Mouse (Mus musculus) CH12.LX (cell line): ENCODE data around the gene Cib1. TPM values are rescaled to one million over a fixed set of nuclear protein-coding genes. Genes with fewer than 3 reads are reported as not detected.

Source experiments
- DNase-seq: peaks from one replicate; pipeline ENCODE4 v3.0.0-alpha.2; 2013; ENCODE audit errors: extremely low read depth
- H3K27ac ChIP-seq: 2 replicates; pipeline ENCODE4 v1.5.1; 2012; ENCODE audit warnings: low read depth, mild to moderate bottlenecking, control low read depth, moderate library complexity; ENCODE audit not compliant: insufficient read depth
- H3K27me3 ChIP-seq: replicated peaks from 2 replicates; pipeline ENCODE3; 2012; ENCODE audit warnings: inconsistent platforms
- H3K36me3 ChIP-seq, 2 experiments: replicated peaks in 1 of 2; 2 replicates each; pipeline versions ENCODE3 to v1.6.1; 2012; ENCODE audit warnings: inconsistent platforms in 1 of 2, low read length in 1 of 2, mild to moderate bottlenecking in 1 of 2, mixed read lengths in 1 of 2, moderate library complexity in 1 of 2; ENCODE audit not compliant: control insufficient read depth in 1 of 2, insufficient read depth in 1 of 2
- H3K4me1 ChIP-seq, 2 experiments: 2 replicates each; pipeline ENCODE4 v1.6.1; 2012; ENCODE audit warnings: inconsistent platforms in 1 of 2, moderate library complexity in 1 of 2; ENCODE audit not compliant: insufficient read depth in 2 of 2, control insufficient read depth in 1 of 2
- H3K4me2 ChIP-seq: 2 replicates; pipeline ENCODE4 v1.6.1; 2012; ENCODE audit warnings: low read depth, mild to moderate bottlenecking, control low read depth; ENCODE audit not compliant: poor library complexity, insufficient read depth, severe bottlenecking
- H3K4me3 ChIP-seq, 3 experiments: fragments of 150-350 bp in 1 of 3; sonication (generic) in 1 of 3; replicated peaks in 1 of 3; 2 replicates each; pipeline versions ENCODE3 to v1.5.1; 2011 to 2012; ENCODE audit warnings: low read depth in 2 of 3, low read length in 2 of 3, mild to moderate bottlenecking in 2 of 3, moderate library complexity in 2 of 3, control low read depth in 1 of 3, improper control_type of control experiment in 1 of 3, inconsistent platforms in 1 of 3, mixed read lengths in 1 of 3; ENCODE audit not compliant: poor library complexity in 1 of 3
- H3K79me2 ChIP-seq: replicated peaks from 2 replicates; pipeline ENCODE4 v1.6.1; 2012; ENCODE audit warnings: mild to moderate bottlenecking, moderate library complexity; ENCODE audit not compliant: control insufficient read depth, poor library complexity, insufficient read depth, severe bottlenecking; ENCODE audit errors: extremely low read depth
- H3K9ac ChIP-seq: 2 replicates; pipeline ENCODE4 v1.6.1; 2012; ENCODE audit warnings: low read depth, mild to moderate bottlenecking, control low read depth, moderate library complexity; ENCODE audit not compliant: insufficient read depth
- H3K9me3 ChIP-seq: replicated peaks from 2 replicates; pipeline ENCODE3; 2012; ENCODE audit warnings: low read length, inconsistent platforms, mixed read lengths
- BHLHE40 ChIP-seq: IDR thresholded peaks from 2 replicates; pipeline ENCODE4 v1.6.1; 2011; ENCODE audit warnings: mild to moderate bottlenecking, low read depth, low read length, improper control_type of control experiment
- CHD1 ChIP-seq: IDR thresholded peaks from 2 replicates; pipeline ENCODE4 v1.6.1; 2012; ENCODE audit warnings: low read depth, low read length, improper control_type of control experiment, inconsistent platforms
- CTCF ChIP-seq, 2 experiments: IDR thresholded peaks in 1 of 2; conservative IDR thresholded peaks in 1 of 2; 2 replicates each; pipeline ENCODE4 v1.5.1; 2011 to 2012; ENCODE audit warnings: low read depth in 2 of 2, low read length in 2 of 2, improper control_type of control experiment in 1 of 2, inconsistent platforms in 1 of 2, mild to moderate bottlenecking in 1 of 2, moderate library complexity in 1 of 2
- ELF1 ChIP-seq: IDR thresholded peaks from 2 replicates; pipeline ENCODE4 v1.6.1; 2014; ENCODE audit warnings: low read depth, mild to moderate bottlenecking, inconsistent platforms, low read length, improper control_type of control experiment
- EP300 ChIP-seq: IDR thresholded peaks from 2 replicates; pipeline ENCODE4 v1.6.1; 2011; ENCODE audit warnings: low read length, improper control_type of control experiment
- ETS1 ChIP-seq: conservative IDR thresholded peaks from 2 replicates; pipeline ENCODE4 v1.6.1; 2012; ENCODE audit warnings: low read depth, mild to moderate bottlenecking, inconsistent platforms, low read length, improper control_type of control experiment, moderate library complexity
- GABPA ChIP-seq: IDR thresholded peaks from 2 replicates; pipeline ENCODE4 v1.6.1; 2012; ENCODE audit warnings: low read depth, low read length, improper control_type of control experiment, inconsistent platforms; ENCODE audit not compliant: insufficient replicate concordance
- HCFC1 ChIP-seq: IDR thresholded peaks from 2 replicates; pipeline ENCODE4 v1.6.1; 2012; ENCODE audit warnings: low read depth, mild to moderate bottlenecking, inconsistent platforms, low read length, improper control_type of control experiment
- IRF4 ChIP-seq: IDR thresholded peaks from 2 replicates; pipeline ENCODE4 v1.6.1; 2014; ENCODE audit warnings: low read depth, mild to moderate bottlenecking, inconsistent platforms, low read length, improper control_type of control experiment
- JUN ChIP-seq: IDR thresholded peaks from 2 replicates; pipeline ENCODE4 v1.6.1; 2011; ENCODE audit warnings: low read depth, mild to moderate bottlenecking, low read length, improper control_type of control experiment, moderate library complexity; ENCODE audit not compliant: insufficient read depth
- JUND ChIP-seq: conservative IDR thresholded peaks from 2 replicates; pipeline ENCODE4 v1.6.1; 2011; ENCODE audit warnings: low read depth, low read length, improper control_type of control experiment
- KAT2A ChIP-seq: IDR thresholded peaks from 2 replicates; pipeline ENCODE4 v1.6.1; 2012; ENCODE audit warnings: low read length, improper control_type of control experiment, inconsistent platforms; ENCODE audit not compliant: insufficient replicate concordance
- MAFK ChIP-seq: IDR thresholded peaks from 2 replicates; pipeline ENCODE4 v1.6.1; 2011; ENCODE audit warnings: low read length, improper control_type of control experiment; ENCODE audit not compliant: insufficient replicate concordance
- MAX ChIP-seq: IDR thresholded peaks from 2 replicates; pipeline ENCODE4 v1.6.1; 2011; ENCODE audit warnings: low read length, improper control_type of control experiment
- MAZ ChIP-seq: IDR thresholded peaks from 2 replicates; pipeline ENCODE4 v1.6.1; 2012; ENCODE audit warnings: low read depth, mild to moderate bottlenecking, inconsistent platforms, low read length, improper control_type of control experiment, moderate library complexity
- MEF2A ChIP-seq: IDR thresholded peaks from 2 replicates; pipeline ENCODE4 v1.6.1; 2014; ENCODE audit warnings: low read depth, mild to moderate bottlenecking, inconsistent platforms, low read length, improper control_type of control experiment, borderline replicate concordance
- MXI1 ChIP-seq: IDR thresholded peaks from 2 replicates; pipeline ENCODE4 v1.6.1; 2011; ENCODE audit warnings: mild to moderate bottlenecking, low read depth, low read length, improper control_type of control experiment
- NELFE ChIP-seq: IDR thresholded peaks from 2 replicates; pipeline ENCODE4 v1.6.1; 2011; ENCODE audit warnings: low read depth, low read length, improper control_type of control experiment
- NRF1 ChIP-seq: IDR thresholded peaks from 2 replicates; pipeline ENCODE4 v1.6.1; 2014; ENCODE audit warnings: low read depth, mild to moderate bottlenecking, inconsistent platforms, low read length, improper control_type of control experiment, moderate library complexity
- PAX5 ChIP-seq: IDR thresholded peaks from 2 replicates; pipeline ENCODE4 v1.6.1; 2012; ENCODE audit warnings: low read length, inconsistent platforms, mixed read lengths
- POLR2A ChIP-seq: IDR thresholded peaks from 2 replicates; pipeline ENCODE4 v1.6.1; 2011; ENCODE audit warnings: low read depth, mild to moderate bottlenecking, improper control_type of control experiment, low read length
- POLR2AphosphoS2 ChIP-seq: IDR thresholded peaks from 2 replicates; pipeline ENCODE4 v1.6.1; 2011; ENCODE audit warnings: low read depth, low read length, improper control_type of control experiment
- RAD21 ChIP-seq: IDR thresholded peaks from 2 replicates; pipeline ENCODE4 v1.6.1; 2011; ENCODE audit warnings: low read depth, mild to moderate bottlenecking, low read length, improper control_type of control experiment, moderate library complexity
- RCOR1 ChIP-seq: conservative IDR thresholded peaks from 2 replicates; pipeline ENCODE4 v1.6.1; 2012; ENCODE audit warnings: low read depth, mild to moderate bottlenecking, inconsistent platforms, low read length, improper control_type of control experiment
- SIN3A ChIP-seq: IDR thresholded peaks from 2 replicates; pipeline ENCODE4 v1.6.1; 2012; ENCODE audit warnings: low read length, improper control_type of control experiment, inconsistent platforms
- TBP ChIP-seq: conservative IDR thresholded peaks from 2 replicates; pipeline ENCODE4 v1.6.1; 2011; ENCODE audit warnings: low read depth, low read length, improper control_type of control experiment
- TCF12 ChIP-seq: IDR thresholded peaks from 2 replicates; pipeline ENCODE4 v1.6.1; 2014; ENCODE audit warnings: low read depth, mild to moderate bottlenecking, inconsistent platforms, low read length, improper control_type of control experiment
- UBTF ChIP-seq: IDR thresholded peaks from 2 replicates; pipeline ENCODE4 v1.6.1; 2012; ENCODE audit warnings: low read depth, mild to moderate bottlenecking, inconsistent platforms, low read length, improper control_type of control experiment, moderate library complexity
- USF1 ChIP-seq: IDR thresholded peaks from 2 replicates; pipeline ENCODE4 v1.6.1; 2014; ENCODE audit warnings: low read depth, mild to moderate bottlenecking, inconsistent platforms, low read length, improper control_type of control experiment
- USF2 ChIP-seq: conservative IDR thresholded peaks from 2 replicates; pipeline ENCODE4 v1.6.1; 2011; ENCODE audit warnings: low read depth, low read length, improper control_type of control experiment
- ZC3H11A ChIP-seq: IDR thresholded peaks from 2 replicates; pipeline ENCODE4 v1.6.1; 2012; ENCODE audit warnings: low read depth, mild to moderate bottlenecking, inconsistent platforms, low read length, improper control_type of control experiment
- ZKSCAN1 ChIP-seq: IDR thresholded peaks from 2 replicates; pipeline ENCODE4 v1.6.1; 2012; ENCODE audit warnings: low read depth, inconsistent platforms, low read length, improper control_type of control experiment, borderline replicate concordance
- ZMIZ1 ChIP-seq: IDR thresholded peaks from 2 replicates; pipeline ENCODE4 v1.6.1; 2012; ENCODE audit warnings: low read depth, mild to moderate bottlenecking, inconsistent platforms, low read length, improper control_type of control experiment
- ZNF384 ChIP-seq: IDR thresholded peaks from 2 replicates; pipeline ENCODE4 v1.6.1; 2012; ENCODE audit warnings: low read depth, low read length, improper control_type of control experiment, inconsistent platforms
- dilution Hi-C: fragments of 300-500 bp; cut with MboI; formaldehyde crosslinking; loops from 2 replicates; pipeline ENCODE4 v1.14.3; 2020; ENCODE audit warnings: low sequenced_read_pairs; ENCODE audit not compliant: extremely low pct_unique_long_range_greater_than_20kb, extremely low pct_ligation_motif_present
- in situ Hi-C: fragments of 300-500 bp; cut with MboI; formaldehyde crosslinking; loops from 3 replicates; pipeline ENCODE4 v1.14.3; 2019; ENCODE audit warnings: low sequenced_read_pairs, low pct_ligation_motif_present, low pct_unique_long_range_greater_than_20kb, mixed read lengths
- polyA plus RNA-seq: library from polyadenylated mRNA; unstranded; fragments of >175 nt; gene quantifications from 2 replicates; pipeline ENCODE4 v1.2.1, GENCODE M21; 2012; ENCODE audit warnings: low read depth; ENCODE audit not compliant: insufficient read length
- total RNA-seq, 2 experiments: library from RNA; depleted of rRNA; stranded (reverse); fragments of 300-350 nt in 1 of 2; fragments of >200 nt in 1 of 2; gene quantifications; 2 replicates each; pipeline ENCODE4 v1.2.3; 2012 to 2014

Cib1 gene
- total and polyA plus RNA-seq, 3 experiments, result 29.1 to 73.1 (median 48.1) TPM

DNA sequence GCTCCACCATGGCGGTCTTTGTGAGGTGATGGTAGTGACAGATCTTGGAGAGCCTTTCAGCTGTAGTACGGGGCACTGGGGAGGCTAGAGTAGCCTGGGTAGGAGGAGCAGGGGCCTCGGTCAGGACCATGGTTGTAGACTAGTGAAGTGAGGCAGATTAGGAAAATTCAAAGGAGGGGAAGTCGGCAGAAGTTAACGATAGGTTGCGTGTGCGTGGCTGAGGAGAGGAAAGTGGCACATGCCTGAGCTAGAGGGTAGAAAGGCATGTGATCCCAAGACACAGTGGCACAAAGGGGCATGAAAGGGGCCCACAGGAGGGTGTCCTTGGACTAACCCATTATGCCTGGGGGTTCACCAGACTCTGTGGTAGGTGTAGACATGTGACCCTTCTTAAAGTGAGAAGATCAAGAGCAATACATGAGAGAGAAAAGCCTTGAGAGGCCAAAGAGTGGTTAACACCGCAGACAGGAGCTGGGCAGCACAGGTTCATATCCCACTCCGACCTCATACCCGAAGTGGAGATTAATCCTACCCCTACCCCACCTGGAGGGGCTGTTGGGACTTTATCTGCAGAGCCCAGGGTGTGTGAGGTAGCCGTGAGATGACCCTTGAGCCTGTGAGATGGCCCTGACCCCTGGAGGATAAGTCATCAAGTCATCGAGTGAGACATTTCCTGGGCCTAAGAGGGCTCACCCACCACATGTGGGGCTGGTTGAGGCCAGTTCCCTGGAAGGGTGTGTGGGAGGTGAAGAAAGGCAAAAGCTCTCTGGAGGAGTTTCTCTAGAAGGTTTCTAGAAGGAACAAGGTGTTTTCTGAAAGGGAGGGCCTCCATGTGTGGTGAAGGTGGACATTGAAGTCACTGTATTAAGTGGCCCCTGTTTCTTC is 26.7 kb downstream of the Cib1 start (continued):
- TF ChIP-seq BHLHE40 (peak; percentile 81), NRF1 (no peak), ELF1 (no peak), TCF12 (0 out of 2 replicates have a peak, but pooled peaks have one; percentile 32), ETS1 (no peak; the same call in 1 of the 2 replicates), KAT2A (no peak), IRF4 (peak; percentile 10; the same call in 1 of the 2 replicates), ZMIZ1 (no peak), MXI1 (0 out of 2 replicates have a peak, but pooled peaks have one; percentile 12), TBP (no peak)

DNA sequence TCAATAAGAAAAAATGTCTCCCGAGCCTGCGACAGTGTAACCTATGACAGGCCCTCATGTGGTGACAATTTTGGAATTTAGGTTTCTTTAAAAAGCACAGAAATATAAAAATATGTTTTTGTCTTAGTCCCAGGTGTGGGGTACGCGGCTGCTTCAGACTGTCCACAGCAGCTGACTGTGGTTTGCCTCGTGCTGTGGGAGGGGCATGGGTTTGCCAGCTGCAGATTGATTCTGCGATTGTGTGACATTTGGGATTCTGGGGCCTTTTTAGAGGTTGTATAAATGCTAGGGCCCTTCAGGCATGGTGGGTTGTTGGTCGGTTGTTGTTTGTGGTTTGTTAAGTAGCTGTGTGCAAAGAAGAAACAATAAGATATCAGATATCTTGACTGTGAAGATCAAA is 27.7 kb downstream of the Cib1 start:
- no peak for DNase-seq
- H3K9me3 ChIP-seq, result no peaks in the 10 kb centered on the region
- H3K36me3 ChIP-seq, result peaks cover 4 to 7% of the 10 kb centered on the region in 2 experiments
- TF ChIP-seq KAT2A (no peak), TCF12 (peak; percentile 79), MEF2A (0 out of 2 replicates have a peak, but pooled peaks have one; percentile 12), ZKSCAN1 (no peak), UBTF (no peak), ZC3H11A (no peak), MAX (no peak), TBP (no peak), JUN (no peak), POLR2A (no peak), MAZ (0 out of 2 replicates have a peak, but pooled peaks have one; percentile 9), EP300 (no peak), RCOR1 (no peak), ZMIZ1 (no peak), RAD21 (no peak), USF2 (no peak), SIN3A (peak; percentile 52; the same call in 1 of the 2 replicates), HCFC1 (no peak), POLR2AphosphoS2 (no peak), BHLHE40 (peak; percentile 95), MAFK (no peak), NELFE (no peak), CTCF (conservative IDR thresholded peaks at IDR 0.05 in 1 of 2, IDR thresholded peaks at IDR 0.05 in 1 of 2; ENCODE audit: low read depth in 2 of 2, low read length in 2 of 2) (no peak), JUND (no peak), ZNF384 (no peak), PAX5 (no peak), NRF1 (no peak), MXI1 (peak; percentile 43; the same call in 1 of the 2 replicates), GABPA (no peak), ETS1 (peak; percentile 78), USF1 (no peak), CHD1 (no peak)

More for the DNA sequence above, 27.7 kb downstream of the Cib1 start:
- dilution Hi-C loops (no loop called here), in situ Hi-C loops (no loop called here)
- 0 out of 2 replicates have a peak overlapping the region, but pooled peaks have one; percentile 68 for H3K4me2 ChIP-seq
- peaks cover 60% of the 10 kb centered on the region for H3K79me2 ChIP-seq
- H3K27ac ChIP-seq, result peak overlapping the region; percentile 65; the same call in 1 of the 2 replicates
- no peaks in the 10 kb centered on the region for H3K27me3 ChIP-seq
- no peak overlapping the region for H3K9ac ChIP-seq
- no peak overlapping the region for H3K4me3 ChIP-seq
- peaks cover 70 to 98% of the 10 kb centered on the region in 2 experiments for H3K4me1 ChIP-seq
